Mouse (Mus musculus): Measurements from ENCODE around the gene Axdnd1. TPM values are rescaled to one million over a fixed set of nuclear protein-coding genes. Genes with fewer than 3 reads are reported as not detected.

Gene Axdnd1
- polyA plus RNA-seq, 1 experiment from 2014 or later, result 0.18 TPM

DNA sequence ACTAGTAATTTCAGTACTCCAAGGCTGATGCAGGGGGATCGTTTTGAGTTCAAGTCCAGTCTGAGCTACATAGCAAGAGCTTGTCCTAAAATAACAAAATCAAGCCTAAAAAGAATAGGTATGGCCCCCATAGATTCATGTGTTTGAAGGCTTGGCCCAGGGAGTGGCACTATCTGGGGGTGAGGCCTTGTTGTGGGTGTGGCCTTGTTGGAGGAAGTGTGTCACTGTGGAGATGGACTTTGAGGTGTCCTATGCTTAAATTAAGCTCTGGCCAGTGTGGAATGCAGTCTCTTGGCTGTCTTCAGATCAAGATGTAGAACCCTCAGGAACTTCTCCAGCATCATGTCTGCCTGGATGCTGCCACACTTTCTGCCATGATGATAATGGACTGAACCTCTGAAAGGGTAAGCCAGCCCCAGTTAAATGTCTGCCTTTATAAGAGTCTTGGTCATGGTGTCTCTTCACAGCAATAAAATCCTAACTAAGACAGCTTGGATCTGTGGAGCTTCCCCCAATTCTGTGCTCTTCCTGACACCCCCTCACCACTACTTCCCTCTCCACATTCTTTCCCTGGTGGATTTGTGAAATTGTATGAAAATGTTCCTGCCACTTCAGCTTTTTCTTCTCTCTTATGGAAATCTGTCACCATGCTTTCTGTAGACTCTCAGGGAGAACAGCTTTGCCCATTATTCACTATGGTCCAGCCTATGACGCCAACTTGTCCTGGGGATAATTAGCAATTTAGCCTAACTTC, 34.2 kb upstream of the Axdnd1 start:
- 85% methylated on average over 2 of the region's 2 CpGs for WGBS
- no peak for ATAC-seq (ENCODE audit: low FRiP score)
- no peaks in the 10 kb centered on the region for H3K4me1 ChIP-seq (replicated peaks)

DNA sequence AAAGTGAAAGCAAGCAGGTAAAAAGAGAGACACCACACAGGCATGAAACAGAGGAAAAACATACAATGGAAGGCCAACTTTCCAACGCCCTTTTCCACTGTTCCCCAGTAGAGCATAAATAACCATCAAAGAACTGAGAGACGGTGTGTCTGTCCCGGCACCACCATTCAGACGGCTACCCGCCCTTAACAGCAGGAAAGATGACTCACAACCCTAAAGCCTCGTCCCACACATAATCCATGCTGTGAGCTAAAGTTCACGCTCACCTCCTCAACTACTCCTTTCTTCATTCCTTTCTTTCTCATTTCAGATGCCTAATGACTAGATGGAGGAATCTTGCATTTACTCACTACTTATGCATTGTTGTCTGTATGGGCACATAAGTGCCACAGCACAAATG, 33.4 kb upstream of the Axdnd1 start:
- Histone ChIP-seq H3K4me2 (no peak overlapping the region), H3K9ac (no peak overlapping the region), H3K4me1 (replicated peaks) (no peaks in the 10 kb centered on the region), H3K27me3 (no peaks in the 10 kb centered on the region), H3K9me3 (no peaks in the 10 kb centered on the region), H3K27ac (no peak overlapping the region), H3K36me3 (no peaks in the 10 kb centered on the region; the same call in 1 of the 2 replicates), H3K4me3 (no peak overlapping the region)
- WGBS, result 63% methylated on average over 7 of the region's 7 CpGs
- ATAC-seq (ENCODE audit: low FRiP score), result no peak

More for the DNA sequence above, 34.2 kb upstream of the Axdnd1 start:
- Histone ChIP-seq H3K36me3 (no peaks in the 10 kb centered on the region; the same call in 1 of the 2 replicates), H3K9me3 (no peaks in the 10 kb centered on the region), H3K9ac (no peak overlapping the region), H3K4me3 (no peak overlapping the region), H3K27me3 (no peaks in the 10 kb centered on the region), H3K27ac (no peak overlapping the region), H3K4me2 (no peak overlapping the region)

DNA sequence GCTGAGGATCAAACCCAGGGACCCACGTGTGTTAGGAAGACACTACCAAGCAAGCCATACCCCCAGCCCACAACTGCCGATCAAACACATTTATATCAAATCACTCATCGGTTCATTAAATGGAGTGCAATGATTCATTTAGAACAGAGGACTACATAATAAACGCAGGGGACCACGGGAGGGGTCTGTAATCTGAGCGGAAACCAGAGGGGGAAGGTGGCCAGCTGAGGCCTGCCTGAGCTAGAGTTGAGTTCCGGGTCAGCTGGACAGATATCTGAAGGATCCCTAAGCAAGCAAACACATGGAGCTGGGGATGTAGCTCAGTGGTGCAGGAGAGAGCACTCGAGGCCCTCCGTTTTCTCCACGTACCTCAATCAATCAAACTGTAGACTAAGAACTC, 32.9 kb upstream of the Axdnd1 start:
- no peaks in the 10 kb centered on the region; the same call in 1 of the 2 replicates for H3K36me3 ChIP-seq
- no peak for ATAC-seq (ENCODE audit: low FRiP score)
- H3K9ac ChIP-seq, result no peak overlapping the region
- H3K27me3 ChIP-seq, result no peaks in the 10 kb centered on the region
- H3K4me3 ChIP-seq, result no peak overlapping the region
- H3K9me3 ChIP-seq, result no peaks in the 10 kb centered on the region
- no peaks in the 10 kb centered on the region for H3K4me1 ChIP-seq (replicated peaks)
- H3K4me2 ChIP-seq, result no peak overlapping the region
- 73% methylated on average over 10 of the region's 10 CpGs for WGBS
- no peak overlapping the region for H3K27ac ChIP-seq

DNA sequence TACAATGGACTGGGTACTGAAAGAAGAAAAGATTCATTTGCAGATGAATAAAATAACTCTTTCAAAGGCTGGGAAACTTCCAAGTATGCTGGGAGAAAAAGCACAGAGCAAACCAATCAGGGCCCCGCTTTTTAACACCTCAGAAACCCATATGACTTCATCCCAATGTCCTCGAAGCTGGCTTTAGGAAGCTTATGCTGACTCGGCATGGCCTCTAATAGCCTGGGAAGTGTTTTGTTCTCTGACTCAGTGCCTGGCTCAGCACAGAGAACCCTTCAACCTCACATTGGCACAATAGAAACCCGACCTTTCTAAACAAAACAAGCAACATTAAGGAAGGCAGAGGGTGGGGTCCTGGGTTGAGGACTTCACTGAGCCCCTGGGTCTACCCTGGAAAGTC, 29.5 kb upstream of the Axdnd1 start:
- H3K4me2 ChIP-seq, result no peak overlapping the region
- no peaks in the 10 kb centered on the region for H3K9me3 ChIP-seq

DNA sequence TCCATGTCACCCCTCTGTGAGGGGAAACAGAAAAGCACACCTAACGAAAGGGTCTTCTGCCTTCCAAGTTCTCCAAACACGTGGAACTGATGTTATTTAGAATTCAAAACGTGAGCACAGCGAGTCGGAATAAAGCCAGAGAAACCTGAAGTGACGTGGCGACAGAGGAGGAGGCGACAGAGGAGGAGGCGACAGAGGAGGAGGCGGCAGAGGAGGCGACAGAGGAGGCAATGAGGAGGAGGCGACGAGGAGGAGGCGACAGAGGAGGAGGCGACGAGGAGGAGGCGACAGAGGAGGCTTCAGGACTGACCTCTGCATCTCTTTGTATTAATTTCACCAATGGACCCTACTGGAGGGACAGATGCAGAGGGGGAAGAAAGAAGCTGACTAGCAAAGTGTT, 28.7 kb upstream of the Axdnd1 start:
- Histone ChIP-seq H3K27me3 (no peaks in the 10 kb centered on the region), H3K27ac (no peak overlapping the region), H3K4me1 (replicated peaks) (no peaks in the 10 kb centered on the region), H3K9ac (no peak overlapping the region), H3K4me2 (no peak overlapping the region), H3K36me3 (no peaks in the 10 kb centered on the region), H3K9me3 (no peaks in the 10 kb centered on the region), H3K4me3 (no peak overlapping the region)
- 74% methylated on average over 17 of the region's 17 CpGs for whole genome bisulfite sequencing
- ATAC-seq (ENCODE audit: low FRiP score), result no peak

More for the DNA sequence above, 29.5 kb upstream of the Axdnd1 start:
- Histone ChIP-seq H3K27ac (no peak overlapping the region), H3K9ac (no peak overlapping the region), H3K36me3 (no peaks in the 10 kb centered on the region), H3K4me1 (replicated peaks) (no peaks in the 10 kb centered on the region), H3K4me3 (no peak overlapping the region), H3K27me3 (no peaks in the 10 kb centered on the region)
- ATAC-seq (ENCODE audit: low FRiP score), result no peak
- 37% methylated on average over 4 of the region's 4 CpGs for WGBS

DNA sequence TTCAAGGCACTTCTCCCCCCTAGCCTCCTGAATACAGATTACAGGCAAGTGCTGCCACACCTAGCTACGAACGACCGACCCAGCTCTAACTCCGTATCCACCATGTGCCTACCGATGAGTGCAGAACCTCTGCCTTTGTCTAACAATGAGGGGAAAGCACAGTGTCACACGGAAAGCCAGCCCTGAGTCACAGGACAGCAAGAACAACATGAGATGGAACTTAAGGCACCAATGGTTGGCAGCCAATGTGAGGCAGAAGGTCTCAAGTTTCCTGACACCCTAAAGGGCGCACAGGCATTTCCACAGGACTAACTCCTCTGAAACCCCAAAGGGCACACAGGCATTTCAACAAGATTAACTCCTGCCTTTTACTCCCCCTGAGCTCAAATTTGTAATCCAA, 28.1 kb upstream of the Axdnd1 start:
- no peak overlapping the region for H3K4me2 ChIP-seq
- H3K4me1 ChIP-seq (replicated peaks), result no peaks in the 10 kb centered on the region
- WGBS, result 91% methylated on average over 7 of the region's 7 CpGs
- H3K9me3 ChIP-seq, result no peaks in the 10 kb centered on the region
- no peaks in the 10 kb centered on the region for H3K27me3 ChIP-seq
- no peak for ATAC-seq (ENCODE audit: low FRiP score)
- H3K36me3 ChIP-seq, result no peaks in the 10 kb centered on the region
- H3K9ac ChIP-seq, result no peak overlapping the region
- no peak overlapping the region for H3K27ac ChIP-seq
- no peak overlapping the region for H3K4me3 ChIP-seq

DNA sequence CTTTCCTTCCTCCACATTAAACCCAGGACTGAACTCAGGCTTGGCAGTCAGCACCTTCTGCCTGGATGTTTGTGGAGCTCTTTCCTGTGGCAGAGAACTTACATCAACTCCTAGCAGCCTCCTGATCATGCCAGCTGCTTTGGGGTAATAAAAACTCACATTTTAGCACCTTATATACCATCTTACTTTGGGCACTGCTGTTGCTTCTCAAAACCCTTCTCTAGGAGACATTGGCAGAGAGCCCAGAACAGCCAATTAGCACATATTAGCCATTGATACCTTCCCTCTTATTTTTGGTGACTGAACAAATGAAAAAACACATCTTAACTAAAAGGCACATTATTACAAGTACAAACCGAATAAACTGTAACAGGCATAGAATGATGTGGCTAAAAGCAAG, 24.1 kb upstream of the Axdnd1 start:
- no peak overlapping the region for H3K4me3 ChIP-seq
- no peaks in the 10 kb centered on the region for H3K27me3 ChIP-seq
- WGBS, result 75% methylated on average over 1 of the region's 1 CpGs
- no peak overlapping the region for H3K9ac ChIP-seq
- no peak overlapping the region for H3K27ac ChIP-seq
- H3K9me3 ChIP-seq, result no peaks in the 10 kb centered on the region
- no peak overlapping the region for H3K4me2 ChIP-seq
- H3K4me1 ChIP-seq (replicated peaks), result no peaks in the 10 kb centered on the region
- ATAC-seq (ENCODE audit: low FRiP score), result no peak
- H3K36me3 ChIP-seq, result peaks cover 11% of the 10 kb centered on the region

DNA sequence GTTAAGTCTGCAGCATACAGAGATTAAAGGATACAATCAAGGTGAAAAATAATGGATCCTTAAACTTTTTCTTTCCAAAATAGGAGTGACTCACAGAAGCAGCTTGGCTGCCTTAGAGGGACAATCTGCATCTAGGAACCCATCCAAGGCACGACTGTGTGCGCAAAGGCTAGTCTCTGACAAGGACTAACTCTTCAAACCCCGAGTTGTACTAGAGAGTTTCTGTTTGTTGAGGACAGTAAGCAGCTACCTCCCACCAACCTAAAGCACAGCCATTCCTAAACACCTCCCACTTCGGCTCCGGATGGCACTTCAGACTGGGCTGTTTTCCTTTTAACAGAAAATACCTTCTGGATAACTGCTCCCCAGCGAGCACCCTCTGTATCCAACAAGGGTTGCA, 21.8 kb upstream of the Axdnd1 start:
- no peak for ATAC-seq (ENCODE audit: low FRiP score)
- 91% methylated on average over 6 of the region's 6 CpGs for WGBS
- Histone ChIP-seq H3K4me3 (no peak overlapping the region), H3K27ac (no peak overlapping the region), H3K9ac (no peak overlapping the region), H3K9me3 (no peaks in the 10 kb centered on the region), H3K4me2 (no peak overlapping the region), H3K27me3 (no peaks in the 10 kb centered on the region), H3K4me1 (replicated peaks) (no peaks in the 10 kb centered on the region), H3K36me3 (peaks cover 19% of the 10 kb centered on the region)

DNA sequence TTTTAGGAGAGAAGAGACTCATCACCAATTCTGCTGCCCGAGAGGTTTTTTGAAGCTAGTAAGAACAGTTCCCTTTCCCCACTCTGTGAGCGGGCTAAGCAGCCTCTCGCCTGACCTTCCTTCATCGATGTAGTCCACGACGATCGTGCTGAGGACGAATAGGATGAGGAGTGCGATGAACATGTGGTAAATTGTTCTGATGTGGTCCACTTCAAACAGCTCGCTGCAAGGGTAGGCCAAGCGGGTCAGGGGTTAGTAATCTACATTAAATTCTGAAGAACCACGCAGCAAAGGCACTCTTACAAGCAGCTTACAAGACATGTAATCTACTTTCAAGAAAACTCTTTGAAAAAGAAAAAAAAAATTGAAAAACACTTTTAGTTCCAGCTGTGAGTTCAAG, 21.3 kb upstream of the Axdnd1 start:
- no peaks in the 10 kb centered on the region for H3K27me3 ChIP-seq
- no peak overlapping the region for H3K27ac ChIP-seq
- H3K36me3 ChIP-seq, result peaks cover 23% of the 10 kb centered on the region
- no peaks in the 10 kb centered on the region for H3K4me1 ChIP-seq (replicated peaks)
- ATAC-seq (ENCODE audit: low FRiP score), result no peak
- no peak overlapping the region for H3K9ac ChIP-seq
- no peaks in the 10 kb centered on the region for H3K9me3 ChIP-seq
- no peak overlapping the region for H3K4me2 ChIP-seq
- 96% methylated on average over 12 of the region's 12 CpGs for WGBS
- no peak overlapping the region for H3K4me3 ChIP-seq

DNA sequence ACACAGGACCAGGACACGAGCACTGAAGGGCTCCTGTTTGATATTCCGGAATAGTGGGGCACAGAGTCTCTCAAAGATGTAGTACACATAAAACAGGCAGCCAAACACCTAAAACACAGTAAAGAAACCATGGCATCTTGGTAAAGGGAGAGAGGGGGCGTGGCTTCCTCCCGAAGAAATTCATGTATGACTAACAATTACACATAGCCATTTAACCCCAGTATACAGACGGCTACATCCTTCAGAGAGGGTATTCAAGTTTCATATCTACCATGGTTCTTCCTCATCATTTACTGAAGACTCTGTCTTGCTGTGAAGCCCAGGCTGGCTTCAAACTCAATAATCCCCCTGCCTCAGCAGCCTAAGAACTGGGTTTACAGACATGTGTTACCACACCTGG, 16.8 kb upstream of the Axdnd1 start:
- Histone ChIP-seq H3K27ac (no peak overlapping the region), H3K9me3 (no peaks in the 10 kb centered on the region), H3K27me3 (no peaks in the 10 kb centered on the region), H3K4me2 (no peak overlapping the region), H3K9ac (no peak overlapping the region), H3K4me3 (no peak overlapping the region), H3K36me3 (peaks cover 40% of the 10 kb centered on the region), H3K4me1 (replicated peaks) (no peaks in the 10 kb centered on the region)
- no peak for ATAC-seq (ENCODE audit: low FRiP score)
- 93% methylated on average over 5 of the region's 5 CpGs for WGBS

DNA sequence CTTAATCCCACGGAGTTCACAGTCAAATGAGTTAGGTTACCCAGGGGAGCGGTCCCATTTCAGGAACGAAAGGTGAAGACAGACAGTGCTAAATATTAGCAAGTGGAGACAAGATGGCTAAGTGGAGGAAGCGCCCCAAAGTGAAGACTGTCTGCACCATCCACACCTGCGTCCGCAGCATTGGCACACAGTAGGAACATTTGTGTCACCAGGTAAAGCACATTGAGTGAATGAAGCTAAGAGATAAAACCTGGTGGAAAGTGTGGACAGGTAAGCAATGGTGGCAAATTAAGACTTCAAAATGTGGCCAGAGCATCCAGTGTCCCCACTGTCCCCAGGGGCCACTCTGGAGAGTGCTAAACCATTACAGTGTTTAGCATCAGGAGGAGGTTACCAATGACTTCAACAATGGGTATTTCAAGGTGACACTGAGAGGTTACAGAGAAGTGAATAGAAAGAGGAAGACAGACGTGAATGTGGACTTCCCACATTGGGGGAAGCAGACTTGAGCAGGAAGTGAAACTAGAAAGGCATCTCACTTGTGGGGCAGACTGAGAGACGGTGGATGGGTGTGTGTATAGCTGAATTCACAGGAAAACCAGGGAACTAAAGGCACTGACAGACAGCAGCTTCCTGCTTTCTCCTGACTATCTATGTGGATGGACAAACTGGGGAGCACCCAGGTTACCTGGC, 16.2 kb upstream of the Axdnd1 start:
- no peak for ATAC-seq (ENCODE audit: low FRiP score)
- Histone ChIP-seq H3K27me3 (no peaks in the 10 kb centered on the region), H3K4me1 (replicated peaks) (no peaks in the 10 kb centered on the region), H3K27ac (no peak overlapping the region), H3K4me2 (no peak overlapping the region), H3K36me3 (peaks cover 44% of the 10 kb centered on the region), H3K9me3 (no peaks in the 10 kb centered on the region), H3K9ac (no peak overlapping the region), H3K4me3 (no peak overlapping the region)
- 97% methylated on average over 8 of the region's 8 CpGs for WGBS

DNA sequence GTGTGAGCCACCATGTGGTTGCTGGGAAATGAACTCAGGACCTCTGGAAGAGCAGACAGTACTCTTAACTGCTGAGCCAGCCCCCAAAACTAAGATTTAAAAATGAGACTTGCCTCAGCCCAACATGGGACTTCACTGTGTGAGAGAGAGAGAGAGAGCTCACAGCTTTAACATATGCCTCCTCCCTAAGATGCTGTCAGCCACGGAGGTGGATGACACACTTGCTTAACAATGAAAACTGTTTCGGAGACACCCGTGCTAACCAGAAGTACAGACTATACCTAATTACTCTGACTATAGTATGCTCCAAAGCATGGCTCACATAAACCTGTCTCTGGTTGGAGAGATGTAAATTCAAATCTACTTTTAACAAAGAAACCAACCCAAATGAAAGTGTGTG, 12.5 kb upstream of the Axdnd1 start:
- ATAC-seq (ENCODE audit: low FRiP score), result no peak
- Histone ChIP-seq H3K4me2 (no peak overlapping the region), H3K36me3 (peaks cover 47% of the 10 kb centered on the region), H3K9me3 (no peaks in the 10 kb centered on the region), H3K4me3 (no peak overlapping the region), H3K27ac (no peak overlapping the region), H3K9ac (no peak overlapping the region), H3K27me3 (no peaks in the 10 kb centered on the region), H3K4me1 (replicated peaks) (no peaks in the 10 kb centered on the region)
- 89% methylated on average over 3 of the region's 3 CpGs for WGBS

DNA sequence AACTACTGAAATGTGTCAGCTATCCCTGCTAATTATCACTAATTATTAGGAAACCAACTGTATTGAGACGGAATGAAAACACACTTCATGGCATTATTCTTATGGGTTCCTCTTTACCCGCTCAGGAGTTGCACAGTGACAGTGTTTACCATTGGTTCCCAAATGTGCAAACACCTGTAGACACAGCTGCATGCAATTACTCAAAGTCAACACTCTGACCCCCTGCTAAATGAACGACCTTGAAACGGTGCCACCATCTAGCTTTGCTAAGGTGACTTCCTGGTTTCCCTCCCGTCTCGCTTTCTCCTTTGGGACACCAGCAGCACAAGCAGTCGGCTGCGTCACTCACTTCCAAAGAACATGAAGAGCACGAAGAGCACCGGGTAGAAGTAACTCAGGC, 11.5 kb upstream of the Axdnd1 start:
- Histone ChIP-seq H3K27ac (no peak overlapping the region), H3K4me2 (no peak overlapping the region), H3K4me3 (no peak overlapping the region), H3K36me3 (peaks cover 45% of the 10 kb centered on the region), H3K27me3 (no peaks in the 10 kb centered on the region), H3K9me3 (no peaks in the 10 kb centered on the region), H3K9ac (no peak overlapping the region), H3K4me1 (replicated peaks) (no peaks in the 10 kb centered on the region)
- no peak for ATAC-seq (ENCODE audit: low FRiP score)
- WGBS, result 80% methylated on average over 10 of the region's 10 CpGs
